Mouse (Mus musculus): ENCODE data around the gene 4931414P19Rik. TPM values are rescaled to one million over a fixed set of nuclear protein-coding genes. Genes with fewer than 3 reads are reported as not detected.

4931414P19Rik gene
- polyA plus RNA-seq, 1 experiment from 2014 or later, result 7.6 TPM

- Histone ChIP-seq H3K4me3 (peak within 1 kb of the TSS; percentile 58), H3K9me3 (no peaks in the 10 kb centered on the region), H3K9ac (peak within 1 kb of the TSS; percentile 83), H3K27me3 (no peaks in the 10 kb centered on the region), H3K36me3 (peaks cover 72% of the 10 kb centered on the region), H3K27ac (replicated peaks) (peak within 1 kb of the TSS; percentile 87), H3K4me1 (replicated peaks) (peaks cover 34% of the 10 kb centered on the region), H3K4me2 (peak within 1 kb of the TSS; percentile 74)
- WGBS, result under 1% methylated on average over 42 of the region's 52 CpGs
- ATAC-seq (ENCODE audit: low read depth), result peak; percentile 93
Observed at GRCm38 (mm10) chr14:54641305-54641969, 35.6 kb upstream of the 4931414P19Rik start, which contains the start of gene Cdh24. TSS of gene Cdh24 (minus strand) at chr14:54641364.

- peak within 1 kb of the TSS; percentile 87 for H3K27ac ChIP-seq (replicated peaks)
- no peaks in the 10 kb centered on the region for H3K9me3 ChIP-seq
- WGBS, result under 1% methylated on average over 28 of the region's 28 CpGs
- peak within 1 kb of the TSS; percentile 58 for H3K4me3 ChIP-seq
- peak within 1 kb of the TSS; percentile 74 for H3K4me2 ChIP-seq
- no peak; the same call in 1 of the 2 replicates for ATAC-seq (ENCODE audit: low read depth)
- H3K9ac ChIP-seq, result peak within 1 kb of the TSS; percentile 83
- peaks cover 72% of the 10 kb centered on the region for H3K36me3 ChIP-seq
- H3K27me3 ChIP-seq, result no peaks in the 10 kb centered on the region
- H3K4me1 ChIP-seq (replicated peaks), result peaks cover 34% of the 10 kb centered on the region
Observed at GRCm38 (mm10) chr14:54640946-54641304, 35.1 kb upstream of the 4931414P19Rik start, which contains the start of gene Gm17606. TSS of gene Gm17606 (plus strand) at chr14:54640952.

- 14% methylated on average over 4 of the region's 4 CpGs for WGBS
- H3K4me3 ChIP-seq, result peak overlapping the region; percentile 58
- H3K36me3 ChIP-seq, result peaks cover 69% of the 10 kb centered on the region
- no peaks in the 10 kb centered on the region for H3K27me3 ChIP-seq
- H3K9me3 ChIP-seq, result no peaks in the 10 kb centered on the region
- H3K4me1 ChIP-seq (replicated peaks), result peaks cover 34% of the 10 kb centered on the region
- H3K9ac ChIP-seq, result peak overlapping the region; percentile 83
- no peak for ATAC-seq (ENCODE audit: low read depth)
- H3K27ac ChIP-seq (replicated peaks), result no peak overlapping the region; the same call in 1 of the 2 replicates
- peak overlapping the region; percentile 74 for H3K4me2 ChIP-seq
Observed at GRCm38 (mm10) chr14:54640121-54640520, 34.3 kb upstream of the 4931414P19Rik start.

GRCm38 (mm10) chr14:54638210-54638609 lies 32.4 kb upstream of the 4931414P19Rik start:
- ATAC-seq (ENCODE audit: low read depth), result no peak
- no peak overlapping the region for H3K27ac ChIP-seq (replicated peaks)
- no peaks in the 10 kb centered on the region for H3K27me3 ChIP-seq
- H3K9me3 ChIP-seq, result no peaks in the 10 kb centered on the region
- WGBS, result 79% methylated on average over 5 of the region's 5 CpGs
- peak overlapping the region; percentile 83; the same call in 1 of the 2 replicates for H3K9ac ChIP-seq
- no peak overlapping the region for H3K4me3 ChIP-seq
- no peak overlapping the region for H3K4me2 ChIP-seq
- H3K36me3 ChIP-seq, result peaks cover 69% of the 10 kb centered on the region
- H3K4me1 ChIP-seq (replicated peaks), result peaks cover 34% of the 10 kb centered on the region

- Histone ChIP-seq H3K4me2 (no peak overlapping the region), H3K9me3 (no peaks in the 10 kb centered on the region), H3K4me3 (no peak overlapping the region), H3K27ac (replicated peaks) (no peak overlapping the region), H3K4me1 (replicated peaks) (peaks cover 31% of the 10 kb centered on the region), H3K36me3 (peaks cover 69% of the 10 kb centered on the region), H3K9ac (no peak overlapping the region), H3K27me3 (no peaks in the 10 kb centered on the region)
- ATAC-seq (ENCODE audit: low read depth), result no peak
- WGBS, result 52% methylated on average over 8 of the region's 8 CpGs
Observed at GRCm38 (mm10) chr14:54636954-54637353, 31.2 kb upstream of the 4931414P19Rik start.

- no peak for ATAC-seq (ENCODE audit: low read depth)
- H3K27ac ChIP-seq (replicated peaks), result no peak overlapping the region
- H3K9ac ChIP-seq, result no peak overlapping the region
- no peak overlapping the region for H3K4me3 ChIP-seq
- H3K9me3 ChIP-seq, result no peaks in the 10 kb centered on the region
- H3K4me1 ChIP-seq (replicated peaks), result peaks cover 31% of the 10 kb centered on the region
- WGBS, result 91% methylated on average over 4 of the region's 4 CpGs
- peaks cover 95% of the 10 kb centered on the region for H3K36me3 ChIP-seq
- H3K27me3 ChIP-seq, result no peaks in the 10 kb centered on the region
- H3K4me2 ChIP-seq, result no peak overlapping the region
Observed at GRCm38 (mm10) chr14:54634182-54634581, 28.4 kb upstream of the 4931414P19Rik start.

GRCm38 (mm10) chr14:54632252-54632651 lies 26.5 kb upstream of the 4931414P19Rik start:
- no peak for ATAC-seq (ENCODE audit: low read depth)
- Histone ChIP-seq H3K4me2 (no peak overlapping the region), H3K9me3 (no peaks in the 10 kb centered on the region), H3K9ac (0 out of 2 replicates have a peak overlapping the region, but pooled peaks have one; percentile 1), H3K4me1 (replicated peaks) (peaks cover 16% of the 10 kb centered on the region; the same call in 1 of the 2 replicates), H3K27ac (replicated peaks) (peak overlapping the region; percentile 75), H3K27me3 (no peaks in the 10 kb centered on the region), H3K36me3 (peaks cover 77% of the 10 kb centered on the region), H3K4me3 (no peak overlapping the region)
- WGBS, result 94% methylated on average over 37 of the region's 37 CpGs

- H3K27ac ChIP-seq (replicated peaks), result peak overlapping the region; percentile 75
- peaks cover 66% of the 10 kb centered on the region for H3K36me3 ChIP-seq
Observed at GRCm38 (mm10) chr14:54631240-54631599, 25.4 kb upstream of the 4931414P19Rik start.

GRCm38 (mm10) chr14:54630583-54631239 lies 24.9 kb upstream of the 4931414P19Rik start:
- Histone ChIP-seq H3K4me3 (no peak overlapping the region), H3K9me3 (no peaks in the 10 kb centered on the region), H3K27ac (replicated peaks) (peak overlapping the region; percentile 75), H3K36me3 (peaks cover 61% of the 10 kb centered on the region), H3K4me2 (no peak overlapping the region), H3K4me1 (replicated peaks) (peaks cover 16% of the 10 kb centered on the region; the same call in 1 of the 2 replicates), H3K27me3 (no peaks in the 10 kb centered on the region), H3K9ac (no peak overlapping the region)
- peak; percentile 60 for ATAC-seq (ENCODE audit: low read depth)
- 69% methylated on average over 11 of the region's 11 CpGs for WGBS

More at GRCm38 (mm10) chr14:54631240-54631599, 25.4 kb upstream of the 4931414P19Rik start:
- Histone ChIP-seq H3K4me1 (replicated peaks) (peaks cover 16% of the 10 kb centered on the region; the same call in 1 of the 2 replicates), H3K9me3 (no peaks in the 10 kb centered on the region), H3K4me3 (no peak overlapping the region), H3K4me2 (no peak overlapping the region), H3K27me3 (no peaks in the 10 kb centered on the region), H3K9ac (no peak overlapping the region)
- peak; percentile 52 for ATAC-seq (ENCODE audit: low read depth)
- WGBS, result 45% methylated on average over 4 of the region's 4 CpGs

GRCm38 (mm10) chr14:54629797-54630196 lies 24.0 kb upstream of the 4931414P19Rik start:
- Histone ChIP-seq H3K9me3 (no peaks in the 10 kb centered on the region), H3K27ac (replicated peaks) (no peak overlapping the region), H3K27me3 (no peaks in the 10 kb centered on the region), H3K9ac (no peak overlapping the region), H3K4me1 (replicated peaks) (peaks cover 16% of the 10 kb centered on the region; the same call in 1 of the 2 replicates), H3K4me3 (no peak overlapping the region), H3K4me2 (no peak overlapping the region), H3K36me3 (peaks cover 55% of the 10 kb centered on the region)
- 90% methylated on average over 2 of the region's 2 CpGs for WGBS
- ATAC-seq (ENCODE audit: low read depth), result no peak

GRCm38 (mm10) chr14:54628103-54628502 lies 22.3 kb upstream of the 4931414P19Rik start:
- H3K4me3 ChIP-seq, result no peak overlapping the region
- H3K27me3 ChIP-seq, result no peaks in the 10 kb centered on the region
- peaks cover 38% of the 10 kb centered on the region for H3K36me3 ChIP-seq
- H3K4me2 ChIP-seq, result no peak overlapping the region
- peaks cover 16% of the 10 kb centered on the region; the same call in 1 of the 2 replicates for H3K4me1 ChIP-seq (replicated peaks)
- WGBS, result 71% methylated on average over 5 of the region's 5 CpGs
- no peak overlapping the region for H3K27ac ChIP-seq (replicated peaks)
- no peak overlapping the region for H3K9ac ChIP-seq
- ATAC-seq (ENCODE audit: low read depth), result no peak
- no peaks in the 10 kb centered on the region for H3K9me3 ChIP-seq

- Histone ChIP-seq H3K9ac (no peak overlapping the region), H3K36me3 (0 out of 2 replicates have a peak, but pooled peaks cover 7% of the 10 kb centered on the region), H3K27ac (replicated peaks) (no peak overlapping the region), H3K4me1 (replicated peaks) (no peaks in the 10 kb centered on the region), H3K4me3 (no peak overlapping the region), H3K4me2 (no peak overlapping the region), H3K9me3 (no peaks in the 10 kb centered on the region), H3K27me3 (no peaks in the 10 kb centered on the region)
- 70% methylated on average over 10 of the region's 10 CpGs for WGBS
- no peak for ATAC-seq (ENCODE audit: low read depth)
Observed at GRCm38 (mm10) chr14:54624976-54625375, 19.2 kb upstream of the 4931414P19Rik start.

Data from neural tube, embryonic 13.5 days (tissue).